Mouse (Mus musculus) retina, postnatal 7 days (tissue): ENCODE measurements at regions not wholly inside any gene's neighbourhood (a gene's known extent, or its start where the extent isn't known, plus 50 kb on each side); places are given as distances from the start of the nearest gene placed in this dataset.

ENCODE experiments used
- DNase-seq: peaks from one replicate; pipeline ENCODE4 v3.0.0-alpha.2; 2012; ENCODE audit warnings: low read depth, low spot score

- no peak for DNase-seq
Measured at GRCm38 (mm10) chr13:107766397-107767261, 277.6 kb upstream of the Smim15 start.

DNA sequence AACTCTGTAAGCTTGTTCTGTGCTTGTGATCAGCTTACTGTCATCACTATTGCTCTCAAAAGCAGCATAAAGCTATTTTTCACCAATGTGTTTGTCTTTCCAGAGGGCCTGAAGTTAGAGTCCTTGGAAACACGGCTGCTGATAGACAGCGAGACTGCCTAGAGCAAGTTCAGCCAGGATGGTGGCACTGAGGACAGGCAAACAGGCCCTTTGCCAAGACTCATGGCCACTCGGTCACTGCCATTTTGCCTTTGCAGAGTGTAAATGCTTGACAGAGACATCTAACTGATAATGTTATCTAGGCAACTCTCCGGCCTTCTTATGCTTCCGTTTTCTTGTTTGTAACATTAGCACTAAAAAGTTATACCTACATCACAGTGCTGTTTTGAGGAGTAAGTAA, 280.3 kb upstream of the Smim15 start:
- DNase-seq, result no peak

DNA sequence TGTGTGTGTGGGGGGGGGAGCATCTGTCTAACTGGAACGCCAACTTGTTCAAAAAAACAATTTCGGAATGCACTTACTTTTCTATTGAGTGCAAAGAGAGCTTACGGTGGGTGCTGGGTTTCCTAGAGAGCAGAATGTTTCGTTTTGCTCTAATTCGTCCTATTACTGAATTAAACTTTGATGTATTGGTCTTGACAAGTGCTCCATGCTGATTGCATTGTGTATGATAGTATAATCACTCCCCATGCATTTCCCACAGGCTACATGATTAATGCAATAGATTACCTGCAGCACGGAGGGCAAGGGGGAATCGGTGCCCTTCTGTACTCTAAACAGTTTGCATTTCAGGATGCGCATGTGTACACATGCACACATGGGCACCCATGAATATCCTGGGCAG, 283.7 kb upstream of the Smim15 start:
- DNase-seq, result no peak

DNA sequence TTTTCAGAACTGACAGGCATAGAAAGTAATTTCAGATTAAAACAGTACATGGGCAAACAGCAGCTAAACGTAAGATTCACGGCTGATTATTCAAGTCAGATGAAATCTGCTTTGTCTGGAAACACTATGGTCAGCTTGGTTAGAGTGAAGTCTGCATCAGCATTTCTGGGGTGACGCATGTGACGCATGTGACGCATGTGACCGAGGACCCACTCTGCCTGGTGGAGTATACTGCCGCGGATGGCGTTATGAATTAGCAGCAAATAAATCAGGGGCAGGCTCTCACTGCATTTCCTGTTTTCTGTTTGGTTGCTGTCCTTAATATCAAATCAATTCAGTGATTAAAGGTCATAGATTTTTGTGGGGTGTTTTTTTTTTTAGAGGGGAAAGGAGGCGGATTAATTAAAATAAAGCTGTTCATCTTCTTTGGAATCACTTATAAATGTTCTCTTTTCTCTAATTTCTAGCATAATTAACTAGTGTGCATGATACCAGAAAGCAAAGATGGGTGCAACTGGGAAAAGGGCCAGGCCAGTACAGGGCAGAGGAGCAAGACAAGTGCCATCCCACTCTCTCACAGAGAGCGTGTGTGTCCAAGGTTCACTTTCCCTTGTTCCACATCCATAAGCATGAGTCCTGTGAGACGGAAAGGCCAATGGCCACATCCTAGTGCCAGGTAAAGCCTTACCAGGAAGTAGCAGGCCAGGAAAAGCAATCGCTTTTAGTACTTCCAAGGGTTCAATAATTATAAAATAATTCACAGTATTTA, 285.7 kb upstream of the Smim15 start:
- DNase-seq, result no peak

DNA sequence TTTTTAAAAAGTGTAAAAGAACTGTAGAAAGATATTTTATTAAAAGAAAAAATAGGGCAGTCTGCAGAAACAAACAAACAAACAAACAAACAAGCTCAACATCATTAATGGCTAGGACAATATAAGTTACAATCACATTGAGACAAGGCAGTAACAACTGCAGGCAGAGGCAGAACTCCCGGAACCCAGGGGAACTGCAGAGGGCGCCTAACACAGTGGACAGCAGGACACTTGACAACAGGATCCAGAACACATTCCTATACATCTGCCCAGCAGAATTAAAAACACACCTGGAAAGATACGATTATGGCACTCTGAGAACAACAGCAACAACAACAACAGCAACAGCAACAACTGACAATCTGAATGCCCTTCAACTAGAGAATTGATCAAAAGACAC, 291.5 kb upstream of the Smim15 start:
- no peak for DNase-seq

GRCm38 (mm10) chr13:107743464-107744218, 300.6 kb upstream of the Smim15 start:
- no peak for DNase-seq

GRCm38 (mm10) chr13:107736581-107736980, 307.7 kb upstream of the Smim15 start:
- no peak for DNase-seq

GRCm38 (mm10) chr13:107734161-107734905, 309.9 kb upstream of the Smim15 start:
- no peak for DNase-seq

DNA sequence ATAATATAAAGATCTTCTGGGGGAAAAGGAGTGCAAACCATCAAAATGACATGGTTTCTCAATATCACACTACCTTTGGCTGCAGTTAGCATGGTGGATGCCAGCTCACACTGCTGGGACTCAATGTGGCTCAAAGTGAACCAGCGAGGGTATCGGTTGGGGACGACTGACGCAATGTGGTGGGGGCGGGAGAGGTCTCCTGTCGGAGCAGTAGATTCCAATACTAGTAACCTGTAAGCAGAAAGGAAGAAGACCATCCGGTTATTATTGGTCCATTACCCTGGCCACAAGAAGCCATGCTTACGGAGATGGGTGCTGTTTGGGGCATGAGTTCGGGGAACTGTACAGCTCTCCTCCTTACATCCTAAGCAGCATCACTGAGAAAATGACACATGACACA, 313.3 kb upstream of the Smim15 start:
- DNase-seq, result no peak

DNA sequence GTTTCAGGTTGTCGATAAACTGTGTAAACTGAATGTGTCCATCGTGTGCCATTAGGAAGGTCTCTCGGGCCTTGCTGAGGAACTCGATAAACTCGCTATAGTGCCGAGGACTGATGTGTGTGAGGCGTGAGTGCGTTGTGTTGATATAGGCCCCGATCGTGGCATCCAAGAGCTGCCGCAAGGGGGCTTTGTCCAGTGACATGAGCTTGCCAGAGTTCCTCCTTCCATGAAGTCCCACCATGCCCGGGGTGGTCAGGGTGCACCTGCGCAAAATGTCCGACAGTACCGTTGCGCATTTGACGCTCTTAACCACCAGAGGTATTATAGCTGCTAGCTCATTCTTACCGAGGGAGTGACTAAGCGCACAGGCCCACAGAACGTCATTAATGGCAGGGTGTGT, 317.8 kb upstream of the Smim15 start:
- DNase-seq, result no peak

DNA sequence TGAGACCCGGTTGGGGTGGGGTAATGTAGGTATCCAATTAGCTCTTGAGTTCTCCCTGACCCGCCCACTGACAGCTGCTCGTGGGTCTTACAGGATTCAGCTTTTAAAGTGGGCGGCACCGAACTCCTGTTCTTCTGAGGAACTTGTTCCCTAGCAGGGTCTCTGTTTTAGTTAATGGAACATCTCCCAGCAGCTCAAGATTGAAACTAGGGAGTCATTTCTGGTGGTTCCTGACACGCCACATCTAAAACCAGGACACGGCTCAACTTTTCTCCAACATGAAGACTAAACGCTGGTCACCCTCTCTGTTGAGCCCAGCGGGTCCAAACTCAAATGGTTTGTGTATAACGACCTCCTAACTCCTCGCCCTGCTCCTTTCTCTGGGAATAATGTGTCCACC, 322.3 kb upstream of the Smim15 start:
- DNase-seq, result no peak

GRCm38 (mm10) chr13:107720874-107721574, 323.2 kb upstream of the Smim15 start:
- DNase-seq, result no peak

GRCm38 (mm10) chr13:107718973-107719620, 325.1 kb upstream of the Smim15 start:
- no peak for DNase-seq

DNA sequence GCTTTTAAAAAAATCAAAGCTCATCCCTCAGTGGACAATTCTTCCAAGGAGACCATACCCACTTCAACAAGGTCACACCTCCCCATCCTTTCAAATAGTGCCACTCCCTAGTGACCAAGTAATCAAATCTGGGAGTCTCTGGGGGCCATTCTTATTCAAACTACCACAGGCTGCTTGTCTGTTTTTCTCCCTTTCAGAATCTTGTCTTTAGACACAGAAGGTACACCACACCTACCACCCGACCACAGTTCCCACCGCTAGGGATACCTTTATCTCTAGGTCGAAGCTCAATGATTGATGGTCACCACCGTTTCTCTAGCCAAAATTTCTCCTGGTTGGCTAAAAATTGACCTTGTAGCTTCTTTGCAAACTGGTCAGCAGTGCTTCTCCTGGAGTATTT, 328.6 kb upstream of the Smim15 start:
- no peak for DNase-seq

DNA sequence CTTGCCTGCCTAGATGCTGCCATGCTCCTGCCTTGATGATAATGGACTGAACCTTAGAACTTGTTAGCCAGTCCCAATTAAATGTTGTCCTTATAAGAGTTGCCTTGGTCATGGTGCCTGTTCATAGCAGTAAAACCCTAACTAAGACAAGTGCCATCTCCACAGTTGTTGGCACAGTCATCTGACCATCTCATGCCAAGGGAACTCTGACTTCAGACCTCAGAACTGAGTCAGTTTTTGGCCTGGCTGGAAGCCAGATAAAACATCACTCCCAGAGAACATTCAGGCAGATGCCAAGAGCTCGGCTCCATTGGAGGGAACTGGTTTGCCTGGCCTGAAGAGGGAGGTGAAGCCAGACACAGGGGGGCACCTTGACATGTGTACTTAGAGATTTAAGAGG, 330.2 kb upstream of the Smim15 start:
- no peak for DNase-seq

GRCm38 (mm10) chr13:107711341-107711994, 332.8 kb upstream of the Smim15 start:
- DNase-seq, result no peak

DNA sequence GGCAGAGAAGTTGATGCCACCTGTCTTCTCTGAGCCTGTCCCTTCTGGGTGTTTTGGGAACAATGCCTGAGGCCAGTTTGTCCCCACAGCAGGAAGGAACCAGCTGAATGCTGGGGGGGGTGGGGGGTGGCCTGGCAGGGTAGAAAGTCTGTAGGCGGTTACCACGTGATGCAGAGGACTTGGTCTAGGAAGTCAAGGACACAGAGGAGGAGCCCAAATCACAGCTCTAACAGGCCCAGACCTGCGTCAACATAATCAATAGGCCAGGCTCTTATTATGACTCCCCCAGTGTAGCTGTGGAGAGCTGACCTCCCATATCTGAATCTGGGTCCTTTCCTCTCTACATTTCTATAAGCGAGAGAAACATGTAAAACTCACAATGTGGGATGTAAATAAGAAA, 333.9 kb upstream of the Smim15 start:
- DNase-seq, result no peak

DNA sequence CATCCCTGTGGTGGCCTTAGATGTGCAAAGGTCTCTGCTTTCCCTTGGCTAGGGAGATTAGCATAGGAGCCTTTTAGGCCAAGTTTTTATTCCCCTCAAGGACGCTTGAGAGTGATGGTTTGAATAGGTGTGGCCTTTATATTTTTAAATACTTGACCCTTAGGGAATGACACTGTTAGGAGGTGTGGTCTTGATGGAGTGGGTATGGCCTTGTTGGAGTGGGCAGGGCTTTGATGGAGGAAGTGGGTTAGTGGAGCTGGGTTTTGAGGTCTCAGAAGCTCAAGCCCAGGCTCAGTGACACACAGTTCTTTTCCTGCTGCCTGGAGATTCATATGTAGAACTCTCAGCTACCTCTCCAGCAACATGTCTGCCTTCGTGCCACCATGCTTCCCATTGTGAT, 334.4 kb upstream of the Smim15 start:
- no peak for DNase-seq

DNA sequence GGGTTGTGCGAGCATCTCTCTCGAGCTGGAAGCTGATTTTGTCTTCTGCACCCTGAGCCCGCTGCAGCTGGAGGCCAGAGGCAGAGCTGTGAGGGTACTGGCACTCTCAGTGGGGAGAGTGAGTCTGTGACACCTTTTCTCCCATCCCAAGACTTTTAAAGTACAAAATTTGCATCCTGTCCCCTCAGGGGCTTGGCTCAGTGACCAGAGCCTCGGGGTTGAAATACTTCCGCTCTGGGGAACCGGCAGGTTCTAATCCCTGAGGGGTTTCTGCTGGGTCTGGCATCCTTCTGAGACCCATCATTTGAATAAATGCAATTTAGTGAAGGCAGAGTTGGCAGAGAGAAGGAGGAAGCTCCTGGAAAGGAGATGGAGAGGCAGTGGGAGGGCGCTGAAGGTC, 340.5 kb upstream of the Smim15 start:
- no peak for DNase-seq
